Mouse (Mus musculus) hindbrain, embryonic 16.5 days (tissue): Measurements from ENCODE around the gene BC051019. TPM values are rescaled to one million over a fixed set of nuclear protein-coding genes. Genes with fewer than 3 reads are reported as not detected.

ENCODE experiments used
- ATAC-seq: fragments of 200-750 bp; cut with Nextera tagmentation; 2 replicates; pipeline ENCODE4 v1.8.0; 2017; ENCODE audit warnings: moderate TSS enrichment, moderate library complexity
- H3K27ac ChIP-seq: fragments of 300-500 bp; sonication (generic); 2 replicates; pipeline ENCODE4 v1.5.1; 2014; ENCODE audit warnings: low read depth, mild to moderate bottlenecking, control low read depth, low read length, moderate library complexity
- H3K27me3 ChIP-seq: fragments of 300-500 bp; sonication (generic); replicated peaks from 2 replicates; pipeline ENCODE4 v1.6.1; 2014; ENCODE audit warnings: low read length; ENCODE audit not compliant: control insufficient read depth, insufficient read depth
- H3K36me3 ChIP-seq: fragments of 300-500 bp; sonication (generic); 2 replicates; pipeline ENCODE4 v1.6.1; 2014; ENCODE audit warnings: mild to moderate bottlenecking, low read length, moderate library complexity, mixed read lengths; ENCODE audit not compliant: control insufficient read depth, insufficient read depth
- H3K4me1 ChIP-seq: fragments of 300-500 bp; sonication (generic); 2 replicates; pipeline ENCODE4 v1.6.1; 2014; ENCODE audit warnings: low read depth, low read length; ENCODE audit not compliant: control insufficient read depth, insufficient read depth
- H3K4me2 ChIP-seq: fragments of 300-500 bp; sonication (generic); 2 replicates; pipeline ENCODE4 v1.6.1; 2014; ENCODE audit warnings: mild to moderate bottlenecking, low read length, control low read depth, moderate library complexity
- H3K4me3 ChIP-seq: fragments of 300-500 bp; sonication (generic); 2 replicates; pipeline ENCODE4 v1.5.1; 2014; ENCODE audit warnings: mild to moderate bottlenecking, low read length, control low read depth, moderate library complexity
- H3K9ac ChIP-seq: fragments of 300-500 bp; sonication (generic); 2 replicates; pipeline ENCODE4 v1.6.1; 2014; ENCODE audit warnings: low read depth, mild to moderate bottlenecking, control low read depth, low read length, moderate library complexity
- H3K9me3 ChIP-seq: fragments of 300-500 bp; sonication (generic); 2 replicates; pipeline ENCODE4 v1.6.1; 2014; ENCODE audit warnings: mild to moderate bottlenecking, low read length, moderate library complexity; ENCODE audit not compliant: control insufficient read depth
- WGBS: fragments of 180-500 bp; shearing (Covaris S2); extraction: QIAGEN DNeasy Blood & Tissue Kit; methylation state at CpG from one replicate; pipeline ENCODE4 v1.1.7; 2014; 5-methylcytosine and 5-hydroxymethylcytosine counted together
- polyA plus RNA-seq: library from polyadenylated mRNA; unstranded; fragments of >200 nt; fragmentation: Nextera tagmentation; extraction: Ambion mirVana; gene quantifications from 2 replicates; pipeline ENCODE4 v1.2.1, GENCODE M21; 2015

Gene BC051019
- polyA plus RNA-seq, 1 experiment from 2014 or later: 0.28 TPM

DNA sequence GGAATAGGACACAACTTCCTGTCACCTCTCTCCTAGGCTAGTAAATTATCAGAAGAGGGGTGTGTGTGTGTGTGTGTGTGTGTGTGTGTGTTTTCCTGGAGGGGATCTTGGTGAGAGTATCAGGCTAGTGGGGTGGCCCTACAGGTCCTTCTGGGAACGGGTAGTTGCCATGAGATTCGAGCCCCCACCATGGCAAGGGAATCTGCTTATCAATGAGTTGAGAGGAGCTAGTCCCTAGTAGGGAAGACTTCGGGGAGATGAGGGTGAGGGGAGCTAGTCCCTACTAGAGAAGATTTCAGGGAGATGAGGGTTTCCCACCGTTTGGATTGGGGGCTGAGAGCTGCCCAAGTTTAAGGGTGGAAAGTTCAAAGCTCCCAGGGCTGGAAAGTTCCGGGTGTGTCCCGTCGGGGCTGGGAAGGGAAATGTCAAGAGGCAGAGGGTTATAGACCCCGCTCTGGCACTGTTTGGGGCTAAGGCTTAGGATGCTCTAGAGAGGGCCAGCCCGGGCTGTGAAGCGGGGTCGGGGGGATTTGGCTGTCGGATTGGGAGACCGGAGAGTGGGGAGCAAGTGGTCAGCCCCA, 27.9 kb upstream of the BC051019 start:
- H3K9ac ChIP-seq: peak overlapping the region; percentile 95
- no peaks in the 10 kb centered on the region for H3K27me3 ChIP-seq
- 3% methylated on average over 13 of the region's 13 CpGs for WGBS
- H3K36me3 ChIP-seq: peaks cover 8% of the 10 kb centered on the region; the same call in 1 of the 2 replicates
- H3K27ac ChIP-seq: peak overlapping the region; percentile 87
- H3K4me3 ChIP-seq: peak overlapping the region; percentile 68
- H3K4me1 ChIP-seq: peaks cover 21% of the 10 kb centered on the region
- peak; percentile 15 for ATAC-seq
- H3K4me2 ChIP-seq: peak overlapping the region; percentile 66
- H3K9me3 ChIP-seq: no peaks in the 10 kb centered on the region

DNA sequence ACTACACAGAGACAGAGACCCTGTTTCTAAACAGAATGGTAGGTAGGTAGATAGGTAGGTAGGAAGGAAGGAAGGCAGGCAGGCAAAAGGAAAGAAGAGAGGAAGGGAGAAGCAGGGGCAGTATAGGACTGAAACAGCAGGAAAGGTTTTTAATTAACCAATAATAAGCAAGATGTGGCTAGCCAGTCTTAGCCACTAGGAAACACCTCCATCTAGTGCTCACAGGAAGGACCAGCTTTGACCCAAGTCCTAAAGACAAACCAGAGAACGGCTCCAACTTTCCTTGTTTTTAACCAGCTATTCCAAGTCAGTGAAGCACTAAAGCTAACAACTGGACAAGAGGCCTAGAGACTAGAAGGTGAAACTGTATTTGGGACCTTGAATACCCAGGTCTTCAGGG, 24.1 kb upstream of the BC051019 start:
- WGBS: 56% methylated on average over 1 of the region's 1 CpGs
- H3K4me1 ChIP-seq: peaks cover 11% of the 10 kb centered on the region
- H3K36me3 ChIP-seq: peaks cover 18% of the 10 kb centered on the region
- no peaks in the 10 kb centered on the region for H3K27me3 ChIP-seq
- H3K9ac ChIP-seq: no peak overlapping the region
- H3K4me2 ChIP-seq: no peak overlapping the region
- ATAC-seq: no peak
- no peaks in the 10 kb centered on the region for H3K9me3 ChIP-seq
- no peak overlapping the region for H3K4me3 ChIP-seq
- H3K27ac ChIP-seq: no peak overlapping the region

DNA sequence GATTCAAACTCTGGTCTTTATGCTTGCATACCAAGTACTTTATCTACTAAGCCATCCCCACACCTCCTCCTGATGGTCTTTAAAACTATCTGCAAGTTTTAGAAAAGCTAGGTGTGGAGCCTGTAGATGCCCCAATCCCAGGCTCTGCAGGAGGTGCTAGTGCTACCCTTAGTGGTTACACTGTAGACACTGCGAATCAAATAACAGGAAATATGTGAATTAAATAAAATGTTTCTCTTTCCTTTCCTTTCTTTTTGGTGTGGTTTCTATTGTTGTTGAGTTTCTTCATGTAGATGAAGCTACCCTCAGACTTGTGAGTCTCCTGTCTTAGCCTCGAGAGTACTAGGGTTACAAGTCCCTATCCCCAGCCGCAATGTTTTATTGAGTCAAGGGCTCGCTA, 18.1 kb upstream of the BC051019 start:
- Histone ChIP-seq H3K9me3 (no peaks in the 10 kb centered on the region), H3K9ac (no peak overlapping the region), H3K27ac (no peak overlapping the region), H3K36me3 (peaks cover 23% of the 10 kb centered on the region), H3K4me1 (no peaks in the 10 kb centered on the region), H3K4me2 (no peak overlapping the region), H3K27me3 (no peaks in the 10 kb centered on the region), H3K4me3 (no peak overlapping the region)
- no peak for ATAC-seq
- 87% methylated on average over 4 of the region's 4 CpGs for WGBS

DNA sequence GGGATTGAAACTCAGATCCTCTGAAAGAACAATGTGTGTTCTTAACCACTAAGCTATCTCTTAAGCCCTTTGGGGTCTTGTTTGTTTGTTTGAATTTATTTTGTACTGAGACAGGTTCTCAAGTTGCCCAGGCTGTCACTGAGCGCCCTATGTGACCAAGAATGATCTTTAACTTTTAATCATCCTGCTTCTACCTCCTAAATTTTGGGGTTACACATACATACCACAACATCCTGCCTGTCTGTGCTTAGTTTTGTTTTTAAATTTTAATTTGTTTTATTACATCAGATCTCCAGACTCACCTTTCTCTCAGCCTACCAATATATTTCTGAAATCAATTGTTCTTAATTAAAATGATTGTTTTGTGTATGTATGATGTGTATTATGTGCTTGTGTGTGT, 17.4 kb upstream of the BC051019 start:
- H3K27me3 ChIP-seq: no peaks in the 10 kb centered on the region
- no peak overlapping the region for H3K4me3 ChIP-seq
- no peak overlapping the region for H3K4me2 ChIP-seq
- H3K9ac ChIP-seq: no peak overlapping the region
- 93% methylated on average over 1 of the region's 1 CpGs for WGBS
- H3K9me3 ChIP-seq: no peaks in the 10 kb centered on the region
- peaks cover 28% of the 10 kb centered on the region for H3K36me3 ChIP-seq
- H3K27ac ChIP-seq: no peak overlapping the region
- ATAC-seq: no peak
- H3K4me1 ChIP-seq: no peaks in the 10 kb centered on the region

DNA sequence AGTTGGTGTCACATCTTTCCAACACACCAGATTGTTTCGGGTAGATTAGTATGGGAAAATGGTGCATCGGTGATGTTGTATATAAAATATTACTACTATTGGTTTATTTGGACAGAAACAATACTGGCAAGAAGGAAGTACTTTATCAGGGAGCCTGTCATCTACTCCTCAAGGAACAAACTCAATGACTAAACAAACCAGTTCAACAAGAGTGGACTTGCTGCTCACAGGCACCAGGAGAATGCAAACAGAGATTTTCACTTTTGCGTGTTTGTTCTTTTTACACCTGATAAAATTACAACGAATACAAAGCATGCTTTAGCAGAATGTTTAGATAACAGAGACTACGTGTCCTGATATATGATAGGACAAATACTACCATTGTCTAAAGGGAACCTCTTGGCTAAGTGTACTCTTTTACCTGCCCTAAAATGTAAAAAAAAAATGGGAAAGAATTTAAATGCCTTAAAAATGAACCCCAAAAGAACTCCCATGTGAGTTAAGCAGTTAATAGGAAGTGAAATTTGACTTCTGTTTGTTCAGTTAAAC, 16.2 kb upstream of the BC051019 start:
- H3K36me3 ChIP-seq: peaks cover 32% of the 10 kb centered on the region
- H3K4me3 ChIP-seq: no peak overlapping the region
- no peak overlapping the region for H3K4me2 ChIP-seq
- H3K9me3 ChIP-seq: no peaks in the 10 kb centered on the region
- ATAC-seq: no peak
- no peaks in the 10 kb centered on the region for H3K27me3 ChIP-seq
- no peak overlapping the region for H3K9ac ChIP-seq
- WGBS: 92% methylated on average over 5 of the region's 5 CpGs
- H3K4me1 ChIP-seq: no peaks in the 10 kb centered on the region
- no peak overlapping the region for H3K27ac ChIP-seq

DNA sequence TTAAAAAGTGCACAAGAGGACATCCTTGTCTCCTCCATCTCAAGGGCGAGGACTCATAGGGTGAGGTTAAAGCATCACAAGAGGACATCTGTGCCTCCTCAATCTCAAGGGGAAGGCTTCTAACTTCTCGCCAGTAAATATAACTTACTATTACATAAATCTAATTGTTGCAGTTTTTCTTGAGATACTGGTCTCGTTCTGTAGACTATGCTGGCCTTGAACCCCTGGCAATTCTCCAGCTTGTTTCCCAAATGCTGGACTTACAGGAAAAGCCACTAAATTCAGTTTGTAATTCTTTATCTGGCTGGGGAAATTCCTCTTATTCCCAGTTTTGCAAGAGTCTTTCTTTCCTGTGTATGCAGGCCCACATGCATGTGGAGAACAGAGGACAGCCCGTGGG, 11.2 kb upstream of the BC051019 start:
- H3K27ac ChIP-seq: no peak overlapping the region
- H3K36me3 ChIP-seq: peaks cover 13% of the 10 kb centered on the region
- no peaks in the 10 kb centered on the region for H3K4me1 ChIP-seq
- no peak for ATAC-seq
- H3K4me3 ChIP-seq: no peak overlapping the region
- no peaks in the 10 kb centered on the region for H3K27me3 ChIP-seq
- H3K9me3 ChIP-seq: no peaks in the 10 kb centered on the region
- 94% methylated on average over 4 of the region's 4 CpGs for WGBS
- H3K9ac ChIP-seq: no peak overlapping the region
- H3K4me2 ChIP-seq: no peak overlapping the region

DNA sequence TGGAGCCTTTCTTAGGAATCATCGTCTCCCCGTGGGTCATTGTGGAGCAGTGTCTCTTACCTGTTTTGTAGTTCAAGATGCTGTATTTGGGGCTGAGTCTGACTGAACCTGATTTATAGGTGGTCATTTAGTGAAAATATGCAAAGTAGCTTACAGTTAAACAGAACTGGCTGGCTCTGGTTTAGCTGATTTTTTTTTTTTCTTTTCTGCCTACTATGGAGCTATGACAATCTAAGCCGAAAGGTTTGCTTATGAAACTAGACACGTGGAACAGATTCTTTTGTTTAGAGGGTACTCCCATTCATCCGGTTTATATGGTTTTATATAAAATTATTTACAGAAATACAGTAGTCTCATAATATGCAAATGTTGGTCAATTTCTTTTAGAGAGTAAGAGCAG, 8.0 kb upstream of the BC051019 start, which contains the start of gene Ascl3:
Gene Ascl3 (minus strand): TSS at position 101 of the 400 bp plus-strand sequence.
- H3K4me2 ChIP-seq: no peak within 1 kb of the TSS
- H3K27me3 ChIP-seq: no peaks in the 10 kb centered on the region
- no peak within 1 kb of the TSS for H3K9ac ChIP-seq
- no peaks in the 10 kb centered on the region for H3K4me1 ChIP-seq
- H3K4me3 ChIP-seq: no peak within 1 kb of the TSS
- no peaks in the 10 kb centered on the region for H3K9me3 ChIP-seq
- 85% methylated on average over 5 of the region's 5 CpGs for WGBS
- peaks cover 11% of the 10 kb centered on the region for H3K36me3 ChIP-seq
- H3K27ac ChIP-seq: no peak within 1 kb of the TSS
- no peak for ATAC-seq

DNA sequence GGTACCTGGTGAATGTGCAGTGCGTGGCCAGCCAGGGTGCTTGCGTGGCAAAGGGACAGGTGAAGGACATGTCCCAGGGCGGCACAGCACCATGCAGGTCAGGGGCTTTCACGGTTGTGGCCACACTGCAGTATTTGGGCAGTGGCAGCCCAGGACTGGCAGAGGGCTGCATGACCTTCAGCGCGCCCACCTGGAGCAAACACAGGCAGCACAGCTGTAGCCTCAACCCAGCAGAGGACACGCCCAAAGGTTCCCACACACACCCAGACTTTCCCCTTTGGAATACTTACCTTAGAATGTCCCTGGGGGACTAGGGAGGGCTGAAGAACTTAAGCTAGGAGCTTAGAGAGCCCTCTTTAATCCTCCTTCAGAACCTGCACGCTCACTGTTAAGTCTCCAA, 536 bp downstream of the BC051019 start:
- Histone ChIP-seq H3K4me1 (no peaks in the 10 kb centered on the region), H3K27ac (no peak overlapping the region), H3K27me3 (no peaks in the 10 kb centered on the region), H3K36me3 (no peaks in the 10 kb centered on the region), H3K4me2 (no peak overlapping the region), H3K9me3 (no peaks in the 10 kb centered on the region), H3K4me3 (no peak overlapping the region), H3K9ac (no peak overlapping the region)
- 95% methylated on average over 8 of the region's 8 CpGs for WGBS
- ATAC-seq: no peak

DNA sequence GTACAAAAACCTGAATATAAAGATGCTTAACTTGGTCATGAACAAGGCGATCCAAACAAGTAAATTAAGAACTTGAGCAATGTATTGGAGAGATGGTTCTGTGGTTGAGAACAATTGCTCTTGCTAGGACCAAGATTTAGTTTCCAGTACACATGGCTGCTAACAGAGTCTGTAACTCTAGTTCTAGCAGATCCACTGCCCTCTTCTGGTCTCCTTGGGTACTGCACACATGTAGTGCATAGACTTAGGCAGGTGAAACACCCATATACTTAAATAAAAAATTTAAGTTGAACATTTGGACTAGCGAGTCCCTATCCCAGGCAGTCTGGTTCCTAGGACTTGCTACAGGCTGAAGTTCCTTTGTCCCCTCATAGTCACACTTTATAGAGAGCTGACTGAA, 1.0 kb downstream of the BC051019 start:
- Histone ChIP-seq H3K27ac (no peak overlapping the region), H3K4me1 (no peaks in the 10 kb centered on the region), H3K4me2 (no peak overlapping the region), H3K9me3 (no peaks in the 10 kb centered on the region), H3K27me3 (no peaks in the 10 kb centered on the region), H3K36me3 (no peaks in the 10 kb centered on the region), H3K4me3 (no peak overlapping the region), H3K9ac (no peak overlapping the region)
- ATAC-seq: no peak
- 98% methylated on average over 2 of the region's 2 CpGs for WGBS
